Mouse (Mus musculus) heart, embryonic 10.5 days (tissue): Measurements from ENCODE around the gene Defa37. TPM values are rescaled to one million over a fixed set of nuclear protein-coding genes. Genes with fewer than 3 reads are reported as not detected.
"Not testable (repeated sequence)": the region's sequence is repeated elsewhere in the genome, so short reads cannot be mapped to it uniquely, and the experiment has no call there.

ENCODE experiments used
- DNase-seq: peaks from one replicate; pipeline ENCODE4 v3.0.0-alpha.2; 2017; ENCODE audit warnings: low spot score
- H3K27ac ChIP-seq: fragments of 300-500 bp; sonication (generic); 2 replicates; pipeline ENCODE4 v1.5.1; 2016; ENCODE audit warnings: mild to moderate bottlenecking
- H3K27me3 ChIP-seq: fragments of 300-500 bp; sonication (generic); 2 replicates; pipeline ENCODE4 v1.6.1; 2016; ENCODE audit warnings: mild to moderate bottlenecking; ENCODE audit not compliant: poor library complexity, insufficient read depth, severe bottlenecking
- H3K36me3 ChIP-seq: fragments of 300-500 bp; sonication (generic); 2 replicates; pipeline ENCODE4 v1.6.1; 2016; ENCODE audit warnings: mild to moderate bottlenecking, moderate library complexity
- H3K4me1 ChIP-seq: fragments of 300-500 bp; sonication (generic); 2 replicates; pipeline ENCODE4 v1.6.1; 2016; ENCODE audit warnings: mild to moderate bottlenecking
- H3K4me3 ChIP-seq: fragments of 300-500 bp; sonication (generic); 2 replicates; pipeline ENCODE4 v1.5.1; 2016; ENCODE audit warnings: mild to moderate bottlenecking, moderate library complexity
- H3K9me3 ChIP-seq: fragments of 300-500 bp; sonication (generic); 2 replicates; pipeline ENCODE4 v1.6.1; 2016; ENCODE audit warnings: mild to moderate bottlenecking, moderate library complexity
- WGBS: fragments of 180-500 bp; shearing (Covaris S2); methylation state at CpG from one replicate; pipeline ENCODE4 v1.1.7; 2016; 5-methylcytosine and 5-hydroxymethylcytosine counted together
- polyA plus RNA-seq: library from polyadenylated mRNA; unstranded; fragments of >200 nt; fragmentation: Nextera tagmentation; extraction: Ambion mirVana; gene quantifications from 2 replicates; pipeline ENCODE4 v1.2.1, GENCODE M21; 2016

Gene Defa37
- polyA plus RNA-seq, result not detected in 2 replicates

DNA sequence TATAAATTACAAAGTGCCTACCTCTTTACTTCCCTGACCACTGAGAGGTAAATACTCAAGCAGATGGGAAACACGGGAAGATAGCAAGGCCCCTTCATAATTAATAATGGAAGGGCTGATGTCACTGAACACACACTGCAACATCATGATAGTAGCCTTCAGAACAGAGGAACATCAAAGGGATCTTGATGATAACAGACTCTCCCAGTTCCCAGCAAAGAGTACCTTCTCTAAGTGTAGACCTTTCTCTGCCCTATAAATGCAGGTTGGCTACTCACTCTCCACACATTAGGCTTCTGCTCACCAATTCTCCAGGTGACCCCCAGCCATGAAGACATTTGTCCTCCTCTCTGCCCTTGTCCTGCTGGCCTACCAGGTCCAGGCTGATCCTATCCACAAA, at the start of gene Defa37:
TSS of gene Defa37 (plus strand) at position 301 of the 400 bp plus-strand sequence.
- not testable (repeated sequence) for DNase-seq, H3K4me3 ChIP-seq, H3K27me3 ChIP-seq, H3K36me3 ChIP-seq, H3K27ac ChIP-seq, H3K9me3 ChIP-seq, H3K4me1 ChIP-seq
- WGBS, result no CpG with 5 or more reads among the region's 1 CpGs

DNA sequence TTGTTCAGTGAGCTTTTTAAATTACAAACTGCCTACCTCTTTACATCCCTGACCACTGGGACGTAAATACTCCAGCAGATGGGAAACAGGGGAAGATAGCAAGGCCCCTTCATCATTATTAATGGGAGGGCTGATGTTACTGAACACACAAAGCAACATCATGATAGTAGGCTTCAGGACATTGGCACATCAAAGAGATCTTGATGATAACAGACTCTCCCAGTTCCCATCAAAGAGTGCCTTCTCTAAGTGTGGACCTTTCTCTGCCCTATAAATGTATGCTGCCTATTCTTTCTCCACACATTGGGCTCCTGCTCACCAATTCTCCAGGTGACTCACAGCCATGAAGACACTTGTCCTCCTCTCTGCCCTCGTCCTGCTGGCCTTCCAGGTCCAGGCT, 36.5 kb upstream of the Defa37 start, which contains the start of gene Defa32:
TSS of gene Defa32 (plus strand) at position 301 of the 400 bp plus-strand sequence.
- H3K4me1 ChIP-seq, DNase-seq, H3K9me3 ChIP-seq, H3K27me3 ChIP-seq, H3K4me3 ChIP-seq, H3K36me3 ChIP-seq, H3K27ac ChIP-seq: not testable (repeated sequence)
- WGBS, result no CpG with 5 or more reads among the region's 2 CpGs

GRCm38 (mm10) chr8:21582706-21583105, 17.5 kb downstream of the Defa37 start, which contains the start of gene Defa28:
TSS of gene Defa28 (plus strand) at chr8:21583006.
- H3K36me3 ChIP-seq, H3K9me3 ChIP-seq, H3K27ac ChIP-seq, H3K4me3 ChIP-seq, H3K4me1 ChIP-seq, H3K27me3 ChIP-seq, DNase-seq: not testable (repeated sequence)
- no CpG with 5 or more reads among the region's 1 CpGs for WGBS

GRCm38 (mm10) chr8:21594408-21594807, 29.2 kb downstream of the Defa37 start, which contains the start of gene Gm7861:
TSS of gene Gm7861 (minus strand) at chr8:21594508.
- H3K27me3 ChIP-seq, H3K4me3 ChIP-seq, H3K36me3 ChIP-seq, H3K9me3 ChIP-seq, H3K4me1 ChIP-seq, DNase-seq, H3K27ac ChIP-seq: not testable (repeated sequence)
- WGBS, result no CpG with 5 or more reads among the region's 1 CpGs

Other genes with a start within 250 kb of the Defa37 start
- not detected in 2 replicates for gene Defa27, start 249.8 kb upstream of the Defa37 start, polyA plus RNA-seq
- gene Defa29, start 238.4 kb upstream of the Defa37 start, polyA plus RNA-seq, result not detected in 2 replicates
- not detected in 2 replicates for gene Defa2, start 186.9 kb upstream of the Defa37 start, polyA plus RNA-seq
- gene Defa33, start 173.6 kb upstream of the Defa37 start, polyA plus RNA-seq, result not detected in 2 replicates
- not detected in 2 replicates for gene Defa36, start 138.0 kb upstream of the Defa37 start, polyA plus RNA-seq
- not detected in 2 replicates for gene Gm7849, start 108.8 kb upstream of the Defa37 start, polyA plus RNA-seq
- not detected in 2 replicates for gene Defa20, start 56.1 kb upstream of the Defa37 start, polyA plus RNA-seq
- not detected in 2 replicates for gene Defa32, start 36.4 kb upstream of the Defa37 start, polyA plus RNA-seq
- gene Defa28, start 17.6 kb downstream of the Defa37 start, polyA plus RNA-seq, result not detected in 2 replicates
- gene Gm7861, start 29.1 kb downstream of the Defa37 start, polyA plus RNA-seq, result not detected in 2 replicates
- not detected in 2 replicates for gene Defa26, start 52.8 kb downstream of the Defa37 start, polyA plus RNA-seq
- not detected in 2 replicates for gene Defa17, start 90.4 kb downstream of the Defa37 start, polyA plus RNA-seq
- not detected in 2 replicates for gene Defa34, start 100.4 kb downstream of the Defa37 start, polyA plus RNA-seq
- not detected in 2 replicates for gene AY761184, start 138.3 kb downstream of the Defa37 start, polyA plus RNA-seq
- gene Defa24, start 169.1 kb downstream of the Defa37 start, polyA plus RNA-seq, result not detected in 2 replicates